Mouse (Mus musculus) layer of hippocampus, adult 2 months (tissue): ENCODE results near the gene Sugp1. TPM values are rescaled to one million over a fixed set of nuclear protein-coding genes. Genes with fewer than 3 reads are reported as not detected.
A peak's percentile ranks its signal among the peaks of the same experiment; 100 is the strongest.

Source experiments
- DNase-seq, 2 experiments: peaks; one replicate each; pipeline ENCODE4 v3.0.0; 2022; ENCODE audit warnings: low spot score in 2 of 2
- H3K27ac ChIP-seq: fragments of 200-600 bp; 2 replicates; pipeline ENCODE4 v1.8.1; 2022
- H3K4me3 ChIP-seq: fragments of 200-600 bp; 2 replicates; pipeline ENCODE4 v1.8.1; 2022; ENCODE audit warnings: mild to moderate bottlenecking
- CTCF ChIP-seq: fragments of 200-600 bp; conservative IDR thresholded peaks from 2 replicates; pipeline ENCODE4 v1.8.1; 2022; ENCODE audit warnings: antibody characterized with exemption, mild to moderate bottlenecking, moderate library complexity
- total RNA-seq, 2 experiments: library from RNA; stranded (reverse); gene quantifications; 2 replicates each; pipeline ENCODE4 v1.2.3; 2021

Sugp1 gene
- total RNA-seq, 2 experiments from 2014 or later: 56.1 to 56.9 TPM

GRCm38 (mm10) chr8:70071836-70072440, 29.3 kb downstream of the Sugp1 start:
- no peak for TF ChIP-seq CTCF
- H3K27ac ChIP-seq: no peak overlapping the region
- H3K4me3 ChIP-seq: no peak overlapping the region
- DNase-seq: no peak

- no peak within 1 kb of the TSS; the same call in 1 of the 2 replicates for H3K4me3 ChIP-seq
- no peak within 1 kb of the TSS for H3K27ac ChIP-seq
- TF ChIP-seq CTCF: no peak
- no peak for DNase-seq
Observed at GRCm38 (mm10) chr8:70072441-70073069, 29.9 kb downstream of the Sugp1 start, which contains the start of gene Tm6sf2. Gene Tm6sf2 (plus strand): TSS chr8:70072924.

GRCm38 (mm10) chr8:70073120-70073519, 30.5 kb downstream of the Sugp1 start:
- Histone ChIP-seq H3K4me3 (no peak overlapping the region), H3K27ac (no peak overlapping the region)
- no peak for TF ChIP-seq CTCF
- DNase-seq: no peak

GRCm38 (mm10) chr8:70073682-70074081, 31.1 kb downstream of the Sugp1 start:
- Histone ChIP-seq H3K4me3 (no peak overlapping the region), H3K27ac (no peak overlapping the region)
- DNase-seq: no peak
- TF ChIP-seq CTCF: no peak

GRCm38 (mm10) chr8:70081976-70082375, 39.4 kb downstream of the Sugp1 start:
- Histone ChIP-seq H3K27ac (no peak overlapping the region), H3K4me3 (no peak overlapping the region)
- DNase-seq: no peak
- TF ChIP-seq CTCF: no peak

- peak; percentile 47 to 53 for DNase-seq
- H3K27ac ChIP-seq: peak within 1 kb of the TSS; percentile 18; the same call in 1 of the 2 replicates
- H3K4me3 ChIP-seq: peak within 1 kb of the TSS; percentile 56
- 0 out of 2 replicates have a peak, but pooled peaks have one; percentile 10 for TF ChIP-seq CTCF
Observed at GRCm38 (mm10) chr8:70083285-70083684, 40.7 kb downstream of the Sugp1 start, which contains the start of gene Hapln4. Gene Hapln4 (plus strand): TSS chr8:70083457.

- H3K27ac ChIP-seq: no peak overlapping the region
- peak; percentile 26; the same call in 1 of the 2 replicates for TF ChIP-seq CTCF
- peak overlapping the region; percentile 56 for H3K4me3 ChIP-seq
- no peak for DNase-seq
Observed at GRCm38 (mm10) chr8:70084191-70085065, 41.8 kb downstream of the Sugp1 start.

- DNase-seq: no peak
- H3K4me3 ChIP-seq: no peak overlapping the region
- no peak overlapping the region for H3K27ac ChIP-seq
- TF ChIP-seq CTCF: no peak
Observed at GRCm38 (mm10) chr8:70086151-70086550, 43.5 kb downstream of the Sugp1 start.

- no peak for TF ChIP-seq CTCF
Observed at GRCm38 (mm10) chr8:70087237-70087636, 44.6 kb downstream of the Sugp1 start.

GRCm38 (mm10) chr8:70087836-70088650, 45.4 kb downstream of the Sugp1 start:
- peak overlapping the region; percentile 57 for H3K27ac ChIP-seq
- peak; percentile 54 to 73 for DNase-seq

More at GRCm38 (mm10) chr8:70087237-70087636, 44.6 kb downstream of the Sugp1 start:
- H3K27ac ChIP-seq: no peak overlapping the region
- H3K4me3 ChIP-seq: no peak overlapping the region
- DNase-seq: no peak

GRCm38 (mm10) chr8:70089296-70089960, 46.8 kb downstream of the Sugp1 start:
- TF ChIP-seq CTCF: no peak
- no peak overlapping the region for H3K27ac ChIP-seq

More at GRCm38 (mm10) chr8:70087836-70088650, 45.4 kb downstream of the Sugp1 start:
- peak overlapping the region; percentile 60 for H3K4me3 ChIP-seq
- TF ChIP-seq CTCF: peak; percentile 90

More at GRCm38 (mm10) chr8:70089296-70089960, 46.8 kb downstream of the Sugp1 start:
- DNase-seq: no peak
- no peak overlapping the region for H3K4me3 ChIP-seq
